Mouse (Mus musculus): ENCODE measurements at regions not wholly inside any gene's neighbourhood (a gene's known extent, or its start where the extent isn't known, plus 50 kb on each side); places are given as distances from the start of the nearest gene placed in this dataset.

DNA sequence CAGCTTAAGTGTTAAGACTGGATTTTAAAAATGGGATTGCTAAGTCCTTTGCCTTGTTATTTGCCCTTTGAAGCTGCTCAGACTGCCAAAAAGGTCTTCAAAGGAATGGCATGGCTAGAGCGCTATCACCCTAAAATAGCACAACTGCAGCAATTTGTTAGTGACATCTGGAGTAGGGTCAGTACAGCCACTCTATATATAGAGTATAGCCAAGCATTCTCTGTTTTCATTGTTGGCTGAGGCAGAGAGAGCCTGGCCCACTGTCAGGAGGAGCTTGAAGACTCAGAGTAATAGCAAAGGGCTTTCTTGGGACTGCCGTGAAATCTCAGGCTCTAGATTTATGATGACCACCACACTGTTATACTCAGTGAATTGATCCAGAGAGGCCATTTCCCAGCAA lies 90.6 kb upstream of the Usp47 start:
- no peaks in the 10 kb centered on the region for H3K9me3 ChIP-seq (ENCODE audit: control insufficient read depth, low read length)
- no peaks in the 10 kb centered on the region for H3K27me3 ChIP-seq (ENCODE audit: control insufficient read depth, insufficient read depth, low read length)
- H3K27ac ChIP-seq (ENCODE audit: low read depth, low read length), result no peak overlapping the region
- no peak overlapping the region for H3K4me3 ChIP-seq (ENCODE audit: low read depth, low read length)
- no peaks in the 10 kb centered on the region for H3K4me1 ChIP-seq (ENCODE audit: control insufficient read depth, insufficient read depth, low read length)
- no peak overlapping the region for H3K4me2 ChIP-seq (ENCODE audit: low read depth)
- H3K36me3 ChIP-seq (ENCODE audit: control insufficient read depth, insufficient read depth, low read length), result no peaks in the 10 kb centered on the region
- WGBS, result 64% methylated on average over 2 of the region's 2 CpGs
- H3K9ac ChIP-seq (ENCODE audit: low read length), result no peak overlapping the region
- ATAC-seq (ENCODE audit: insufficient read depth, low FRiP score, low TSS enrichment) (no peak), DNase-seq (ENCODE audit: low spot score) (no peak)

DNA sequence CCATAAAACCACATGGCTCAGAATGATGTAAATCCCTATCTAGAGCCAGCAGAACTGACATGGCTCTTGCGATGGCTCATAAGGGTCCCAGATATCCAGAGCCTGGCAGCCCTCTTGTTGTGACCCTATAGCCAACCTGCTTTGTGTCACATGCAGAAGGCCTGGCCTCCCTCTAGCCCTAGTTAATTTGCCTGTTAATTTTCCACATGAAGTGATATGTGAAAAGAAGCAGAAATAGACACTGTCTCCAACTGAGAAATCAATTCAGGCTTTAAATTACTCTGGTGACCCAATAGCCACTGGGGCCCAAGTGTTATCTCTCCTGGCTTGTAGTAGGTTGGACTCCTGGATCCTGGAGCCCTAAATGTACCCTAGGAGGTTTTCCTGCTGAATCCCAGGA lies 103.3 kb upstream of the Usp47 start:
- Histone ChIP-seq H3K9ac (ENCODE audit: low read length) (no peak overlapping the region), H3K4me3 (ENCODE audit: low read depth, low read length) (no peak overlapping the region), H3K27ac (ENCODE audit: low read depth, low read length) (no peak overlapping the region), H3K4me1 (ENCODE audit: control insufficient read depth, insufficient read depth, low read length) (no peaks in the 10 kb centered on the region), H3K9me3 (ENCODE audit: control insufficient read depth, low read length) (no peaks in the 10 kb centered on the region), H3K36me3 (ENCODE audit: control insufficient read depth, insufficient read depth, low read length) (no peaks in the 10 kb centered on the region), H3K4me2 (ENCODE audit: low read depth) (no peak overlapping the region), H3K27me3 (ENCODE audit: control insufficient read depth, insufficient read depth, low read length) (no peaks in the 10 kb centered on the region)
- DNase-seq (ENCODE audit: low spot score) (no peak), ATAC-seq (ENCODE audit: insufficient read depth, low FRiP score, low TSS enrichment) (no peak)
- WGBS, result 85% methylated on average over 1 of the region's 1 CpGs

- no peaks in the 10 kb centered on the region for H3K9me3 ChIP-seq (ENCODE audit: control insufficient read depth, low read length)
- H3K27ac ChIP-seq (ENCODE audit: low read depth, low read length), result no peak overlapping the region
- no peaks in the 10 kb centered on the region for H3K27me3 ChIP-seq (ENCODE audit: control insufficient read depth, insufficient read depth, low read length)
- H3K4me2 ChIP-seq (ENCODE audit: low read depth), result no peak overlapping the region
- no peak for ATAC-seq (ENCODE audit: insufficient read depth, low FRiP score, low TSS enrichment)
- H3K36me3 ChIP-seq (ENCODE audit: control insufficient read depth, insufficient read depth, low read length), result no peaks in the 10 kb centered on the region
- no peak overlapping the region for H3K9ac ChIP-seq (ENCODE audit: low read length)
- H3K4me1 ChIP-seq (ENCODE audit: control insufficient read depth, insufficient read depth, low read length), result no peaks in the 10 kb centered on the region
- no peak overlapping the region for H3K4me3 ChIP-seq (ENCODE audit: low read depth, low read length)
- DNase-seq (ENCODE audit: low spot score), result no peak
- WGBS, result 90% methylated on average over 7 of the region's 7 CpGs
Measured at GRCm38 (mm10) chr7:111903741-111904231, 119.5 kb upstream of the Usp47 start.

DNA sequence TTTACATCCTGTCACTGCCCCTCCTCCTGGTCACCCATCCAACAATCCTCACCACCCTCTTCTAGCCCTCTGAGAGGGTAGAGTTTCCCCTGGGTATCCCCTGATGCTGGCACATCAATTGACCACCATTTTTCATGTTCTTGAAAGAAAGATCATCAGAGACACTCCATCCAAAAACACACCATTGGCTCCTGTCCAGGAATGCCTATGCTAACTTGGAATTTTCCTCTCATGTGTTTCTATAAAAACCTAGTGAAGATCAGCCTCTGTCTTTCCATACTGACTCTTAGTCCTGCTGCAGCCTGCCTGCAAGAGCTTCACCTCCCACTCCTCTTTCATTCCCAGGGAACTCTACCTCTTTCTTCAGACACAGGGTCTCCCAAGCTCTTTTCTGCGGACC lies 117.2 kb upstream of the Galnt18 start:
- no peak overlapping the region for H3K4me3 ChIP-seq (ENCODE audit: low read depth, low read length)
- H3K27me3 ChIP-seq (ENCODE audit: control insufficient read depth, insufficient read depth, low read length), result no peaks in the 10 kb centered on the region
- no peaks in the 10 kb centered on the region for H3K36me3 ChIP-seq (ENCODE audit: control insufficient read depth, insufficient read depth, low read length)
- H3K9me3 ChIP-seq (ENCODE audit: control insufficient read depth, low read length), result no peaks in the 10 kb centered on the region
- no peak overlapping the region for H3K4me2 ChIP-seq (ENCODE audit: low read depth)
- H3K4me1 ChIP-seq (ENCODE audit: control insufficient read depth, insufficient read depth, low read length), result no peaks in the 10 kb centered on the region
- no peak overlapping the region for H3K9ac ChIP-seq (ENCODE audit: low read length)
- 86% methylated on average over 1 of the region's 1 CpGs for WGBS
- H3K27ac ChIP-seq (ENCODE audit: low read depth, low read length), result no peak overlapping the region
- DNase-seq (ENCODE audit: low spot score) (no peak), ATAC-seq (ENCODE audit: insufficient read depth, low FRiP score, low TSS enrichment) (no peak)

GRCm38 (mm10) chr7:111896255-111896654 lies 116.5 kb upstream of the Galnt18 start:
- Histone ChIP-seq H3K4me1 (ENCODE audit: control insufficient read depth, insufficient read depth, low read length) (no peaks in the 10 kb centered on the region), H3K4me3 (ENCODE audit: low read depth, low read length) (no peak overlapping the region), H3K4me2 (ENCODE audit: low read depth) (no peak overlapping the region), H3K27me3 (ENCODE audit: control insufficient read depth, insufficient read depth, low read length) (no peaks in the 10 kb centered on the region), H3K36me3 (ENCODE audit: control insufficient read depth, insufficient read depth, low read length) (no peaks in the 10 kb centered on the region), H3K9me3 (ENCODE audit: control insufficient read depth, low read length) (no peaks in the 10 kb centered on the region), H3K9ac (ENCODE audit: low read length) (no peak overlapping the region), H3K27ac (ENCODE audit: low read depth, low read length) (no peak overlapping the region)
- WGBS, result 69% methylated on average over 5 of the region's 5 CpGs
- no peak for DNase-seq (ENCODE audit: low spot score)
- no peak for ATAC-seq (ENCODE audit: insufficient read depth, low FRiP score, low TSS enrichment)

DNA sequence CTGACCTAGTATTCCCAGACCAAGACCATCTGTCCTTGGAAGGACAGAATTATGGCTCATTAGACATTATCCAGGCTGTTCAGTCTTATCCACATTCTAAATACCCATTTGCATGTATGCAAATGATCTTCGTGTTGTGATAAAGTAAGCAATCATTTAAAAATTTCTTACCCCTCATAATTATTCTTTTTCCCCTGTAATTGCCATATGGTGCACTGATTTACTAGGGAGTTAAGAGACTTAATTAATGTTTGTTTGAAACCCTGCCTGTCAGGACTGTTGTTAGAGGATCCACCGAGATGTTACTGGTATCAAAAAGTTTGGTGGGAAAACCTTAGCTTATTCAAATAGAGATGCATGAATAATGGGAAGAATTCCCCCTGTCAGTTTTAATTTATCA lies 103.2 kb upstream of the Galnt18 start:
- no peak overlapping the region for H3K27ac ChIP-seq (ENCODE audit: low read depth, low read length)
- ATAC-seq (ENCODE audit: insufficient read depth, low FRiP score, low TSS enrichment), result no peak
- H3K9ac ChIP-seq (ENCODE audit: low read length), result no peak overlapping the region
- H3K4me1 ChIP-seq (ENCODE audit: control insufficient read depth, insufficient read depth, low read length), result no peaks in the 10 kb centered on the region
- no peak overlapping the region for H3K4me2 ChIP-seq (ENCODE audit: low read depth)
- H3K9me3 ChIP-seq (ENCODE audit: control insufficient read depth, low read length), result no peaks in the 10 kb centered on the region
- H3K27me3 ChIP-seq (ENCODE audit: control insufficient read depth, insufficient read depth, low read length), result no peaks in the 10 kb centered on the region
- no peak for DNase-seq (ENCODE audit: low spot score)
- 81% methylated on average over 2 of the region's 2 CpGs for WGBS
- H3K4me3 ChIP-seq (ENCODE audit: low read depth, low read length), result no peak overlapping the region
- H3K36me3 ChIP-seq (ENCODE audit: control insufficient read depth, insufficient read depth, low read length), result no peaks in the 10 kb centered on the region

- no peaks in the 10 kb centered on the region for H3K36me3 ChIP-seq (ENCODE audit: control insufficient read depth, insufficient read depth, low read length)
- no peak for ATAC-seq (ENCODE audit: insufficient read depth, low FRiP score, low TSS enrichment)
- H3K9ac ChIP-seq (ENCODE audit: low read length), result no peak overlapping the region
- H3K4me2 ChIP-seq (ENCODE audit: low read depth), result no peak overlapping the region
- H3K4me3 ChIP-seq (ENCODE audit: low read depth, low read length), result no peak overlapping the region
- no peak overlapping the region for H3K27ac ChIP-seq (ENCODE audit: low read depth, low read length)
- no peak for DNase-seq (ENCODE audit: low spot score)
- no peaks in the 10 kb centered on the region for H3K27me3 ChIP-seq (ENCODE audit: control insufficient read depth, insufficient read depth, low read length)
- no peaks in the 10 kb centered on the region for H3K9me3 ChIP-seq (ENCODE audit: control insufficient read depth, low read length)
- H3K4me1 ChIP-seq (ENCODE audit: control insufficient read depth, insufficient read depth, low read length), result no peaks in the 10 kb centered on the region
- 86% methylated on average over 4 of the region's 4 CpGs for WGBS
Measured at GRCm38 (mm10) chr7:111880067-111880675, 100.4 kb upstream of the Galnt18 start.

GRCm38 (mm10) chr7:111877591-111877990 lies 97.8 kb upstream of the Galnt18 start:
- DNase-seq (ENCODE audit: low spot score) (no peak), ATAC-seq (ENCODE audit: insufficient read depth, low FRiP score, low TSS enrichment) (no peak)
- Histone ChIP-seq H3K4me3 (ENCODE audit: low read depth, low read length) (no peak overlapping the region), H3K9me3 (ENCODE audit: control insufficient read depth, low read length) (no peaks in the 10 kb centered on the region), H3K27me3 (ENCODE audit: control insufficient read depth, insufficient read depth, low read length) (no peaks in the 10 kb centered on the region), H3K27ac (ENCODE audit: low read depth, low read length) (no peak overlapping the region), H3K4me1 (ENCODE audit: control insufficient read depth, insufficient read depth, low read length) (no peaks in the 10 kb centered on the region), H3K4me2 (ENCODE audit: low read depth) (no peak overlapping the region), H3K36me3 (ENCODE audit: control insufficient read depth, insufficient read depth, low read length) (no peaks in the 10 kb centered on the region), H3K9ac (ENCODE audit: low read length) (no peak overlapping the region)
- WGBS, result 88% methylated on average over 1 of the region's 1 CpGs

DNA sequence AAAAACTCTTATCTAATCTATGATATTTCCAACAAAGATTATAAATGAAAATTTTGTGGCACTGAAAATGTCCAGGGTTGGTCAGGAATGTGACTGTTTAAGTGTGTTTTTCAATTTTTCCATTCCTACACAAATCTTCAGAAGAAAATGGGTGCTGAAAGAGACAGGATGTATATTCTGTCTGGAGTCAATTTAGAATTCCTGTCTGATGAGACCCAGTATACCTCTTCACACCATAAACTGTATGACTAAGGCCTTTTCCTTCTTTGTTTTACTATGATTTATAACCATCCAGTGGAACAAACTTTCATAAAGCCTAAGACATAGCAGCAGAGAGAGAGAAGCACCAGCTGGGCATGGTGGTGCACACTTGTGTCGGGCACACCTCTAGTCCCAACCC lies 96.2 kb upstream of the Galnt18 start:
- DNase-seq (ENCODE audit: low spot score) (no peak), ATAC-seq (ENCODE audit: insufficient read depth, low FRiP score, low TSS enrichment) (no peak)
- Histone ChIP-seq H3K9me3 (ENCODE audit: control insufficient read depth, low read length) (no peaks in the 10 kb centered on the region), H3K27ac (ENCODE audit: low read depth, low read length) (no peak overlapping the region), H3K36me3 (ENCODE audit: control insufficient read depth, insufficient read depth, low read length) (no peaks in the 10 kb centered on the region), H3K4me3 (ENCODE audit: low read depth, low read length) (no peak overlapping the region), H3K4me2 (ENCODE audit: low read depth) (no peak overlapping the region), H3K9ac (ENCODE audit: low read length) (no peak overlapping the region), H3K4me1 (ENCODE audit: control insufficient read depth, insufficient read depth, low read length) (no peaks in the 10 kb centered on the region), H3K27me3 (ENCODE audit: control insufficient read depth, insufficient read depth, low read length) (no peaks in the 10 kb centered on the region)
- 77% methylated on average over 1 of the region's 1 CpGs for WGBS
